Mouse (Mus musculus) heart, embryonic 11.5 days (tissue): ENCODE measurements at regions not wholly inside any gene's neighbourhood (a gene's known extent, or its start where the extent isn't known, plus 50 kb on each side); places are given as distances from the start of the nearest gene placed in this dataset.

Experiments
- ATAC-seq: fragments of 200-750 bp; cut with Nextera tagmentation; replicated peaks from 2 replicates; pipeline ENCODE4 v1.8.0; 2017; ENCODE audit warnings: moderate library complexity; ENCODE audit not compliant: insufficient number of reproducible peaks, low FRiP score, low TSS enrichment
- H3K27ac ChIP-seq: fragments of 300-500 bp; sonication (generic); 2 replicates; pipeline ENCODE4 v1.5.1; 2014; ENCODE audit warnings: mild to moderate bottlenecking, low read depth, low read length
- H3K27me3 ChIP-seq: fragments of 300-500 bp; sonication (generic); 2 replicates; pipeline ENCODE4 v1.6.1; 2014; ENCODE audit warnings: mild to moderate bottlenecking, low read length, mixed read lengths; ENCODE audit not compliant: control insufficient read depth, insufficient read depth
- H3K36me3 ChIP-seq: fragments of 300-500 bp; sonication (generic); 2 replicates; pipeline ENCODE4 v1.6.1; 2014; ENCODE audit warnings: mild to moderate bottlenecking, low read length, moderate library complexity, mixed read lengths; ENCODE audit not compliant: control insufficient read depth, insufficient read depth
- H3K4me1 ChIP-seq: fragments of 300-500 bp; sonication (generic); 2 replicates; pipeline ENCODE4 v1.6.1; 2014; ENCODE audit warnings: low read length; ENCODE audit not compliant: control insufficient read depth, insufficient read depth
- H3K4me2 ChIP-seq: fragments of 300-500 bp; sonication (generic); 2 replicates; pipeline ENCODE4 v1.6.1; 2014; ENCODE audit warnings: mild to moderate bottlenecking, moderate library complexity
- H3K4me3 ChIP-seq: fragments of 300-500 bp; sonication (generic); 2 replicates; pipeline ENCODE4 v1.5.1; 2014; ENCODE audit warnings: low read depth, low read length
- H3K9ac ChIP-seq: fragments of 300-500 bp; sonication (generic); 2 replicates; pipeline ENCODE4 v1.6.1; 2014; ENCODE audit warnings: mild to moderate bottlenecking, low read depth, low read length, moderate library complexity
- H3K9me3 ChIP-seq: fragments of 300-500 bp; sonication (generic); replicated peaks from 2 replicates; pipeline ENCODE4 v1.6.1; 2016; ENCODE audit warnings: low read length; ENCODE audit not compliant: control insufficient read depth
- WGBS: fragments of 180-500 bp; shearing (Covaris S2); extraction: QIAGEN DNeasy Blood & Tissue Kit; methylation state at CpG from one replicate; pipeline ENCODE4 v1.1.7; 2014; ENCODE audit not compliant: insufficient replicate concordance; 5-methylcytosine and 5-hydroxymethylcytosine counted together

DNA sequence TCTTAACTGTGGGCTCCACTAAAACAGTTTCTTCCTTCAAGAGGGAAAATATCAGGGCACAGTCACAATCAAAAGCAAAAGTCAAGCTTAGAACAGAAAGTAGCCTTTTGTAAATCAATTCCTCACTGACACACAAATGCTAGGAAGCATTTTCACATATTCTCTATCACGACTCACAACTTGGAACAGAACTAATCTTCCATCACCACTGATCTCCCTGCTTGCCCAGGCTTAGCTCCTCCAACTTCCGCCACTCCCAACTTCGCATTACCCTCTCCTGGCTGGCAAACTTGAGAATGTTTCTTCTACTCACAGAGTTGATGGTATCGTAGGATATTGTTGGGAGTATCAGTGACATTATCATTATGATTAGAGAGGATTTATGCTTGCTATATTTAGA, 284.7 kb downstream of the Cdh11 start:
- H3K9ac ChIP-seq: no peak overlapping the region
- no peaks in the 10 kb centered on the region for H3K9me3 ChIP-seq
- H3K27me3 ChIP-seq: no peaks in the 10 kb centered on the region
- no peak for ATAC-seq
- no peak overlapping the region for H3K4me2 ChIP-seq
- no peaks in the 10 kb centered on the region for H3K4me1 ChIP-seq
- no peak overlapping the region for H3K27ac ChIP-seq
- H3K4me3 ChIP-seq: no peak overlapping the region
- 71% methylated on average over 4 of the region's 4 CpGs for WGBS
- H3K36me3 ChIP-seq: no peaks in the 10 kb centered on the region

DNA sequence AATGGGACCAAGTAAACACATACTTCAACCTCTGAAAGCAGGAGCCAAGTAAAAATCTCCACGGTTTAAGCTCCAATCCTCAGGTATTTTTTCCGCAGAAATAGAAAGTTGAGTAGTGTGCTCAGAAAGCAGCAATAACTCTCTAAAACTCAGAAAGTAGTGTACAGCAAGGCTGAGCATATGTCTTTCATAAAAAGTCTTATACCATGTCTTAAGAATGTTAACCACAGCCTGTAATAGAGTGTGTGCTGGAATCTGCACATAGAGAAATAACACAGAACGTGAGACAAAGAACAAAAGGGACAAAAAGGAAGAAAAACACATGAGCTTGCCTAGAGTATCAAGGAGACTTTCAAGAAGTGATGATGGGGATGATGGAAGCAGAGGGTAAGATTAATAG, 285.2 kb downstream of the Cdh11 start:
- ATAC-seq: no peak
- WGBS: 76% methylated on average over 3 of the region's 3 CpGs
- Histone ChIP-seq H3K27me3 (no peaks in the 10 kb centered on the region), H3K9me3 (no peaks in the 10 kb centered on the region), H3K36me3 (no peaks in the 10 kb centered on the region), H3K4me1 (no peaks in the 10 kb centered on the region), H3K9ac (no peak overlapping the region), H3K27ac (no peak overlapping the region), H3K4me3 (no peak overlapping the region), H3K4me2 (no peak overlapping the region)

DNA sequence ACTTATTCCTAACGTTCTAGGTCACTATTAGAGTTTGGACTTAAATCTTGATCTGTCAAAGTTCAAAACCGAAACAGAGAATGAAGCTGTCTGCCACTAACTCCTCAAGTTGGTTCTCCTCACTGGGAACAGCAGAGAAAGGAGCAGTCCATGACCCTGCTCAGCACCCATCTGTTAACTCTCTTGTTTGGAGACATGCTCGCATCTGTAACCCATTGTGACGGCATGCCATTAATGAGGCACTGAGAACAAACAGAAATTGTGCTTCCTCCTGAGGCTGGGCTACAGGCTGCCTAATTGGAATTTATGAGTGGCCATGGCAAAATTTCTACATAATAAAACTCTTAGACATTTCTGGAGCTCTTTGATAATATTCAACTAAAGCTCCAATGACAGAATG, 286.4 kb downstream of the Cdh11 start:
- Histone ChIP-seq H3K4me3 (no peak overlapping the region), H3K27me3 (no peaks in the 10 kb centered on the region), H3K27ac (no peak overlapping the region), H3K9me3 (no peaks in the 10 kb centered on the region), H3K9ac (no peak overlapping the region), H3K4me1 (no peaks in the 10 kb centered on the region), H3K4me2 (no peak overlapping the region), H3K36me3 (no peaks in the 10 kb centered on the region)
- WGBS: 65% methylated on average over 4 of the region's 4 CpGs
- ATAC-seq: no peak

DNA sequence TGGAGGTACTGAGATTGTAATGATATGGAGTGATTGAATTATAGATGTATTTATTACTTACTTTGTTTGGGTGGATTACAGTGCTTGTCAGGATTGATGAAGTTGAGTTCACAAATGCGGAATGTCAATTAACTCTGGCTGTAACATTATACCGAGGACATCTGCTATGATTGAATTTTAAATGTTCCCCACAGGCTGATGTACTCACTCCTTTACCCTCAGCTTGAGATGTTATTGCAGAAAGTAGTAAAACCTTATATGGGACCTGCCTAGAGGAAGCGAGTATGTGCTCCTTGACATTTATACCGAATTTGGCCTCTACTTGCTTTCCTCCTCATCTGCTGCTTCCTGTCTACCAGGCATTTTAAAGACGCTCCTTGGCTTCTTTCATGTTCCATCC, 288.3 kb downstream of the Cdh11 start:
- Histone ChIP-seq H3K27ac (no peak overlapping the region), H3K4me1 (no peaks in the 10 kb centered on the region), H3K4me2 (no peak overlapping the region), H3K9me3 (no peaks in the 10 kb centered on the region), H3K4me3 (no peak overlapping the region), H3K27me3 (no peaks in the 10 kb centered on the region), H3K9ac (no peak overlapping the region), H3K36me3 (no peaks in the 10 kb centered on the region)
- no peak for ATAC-seq
- 85% methylated on average over 5 of the region's 5 CpGs for WGBS

DNA sequence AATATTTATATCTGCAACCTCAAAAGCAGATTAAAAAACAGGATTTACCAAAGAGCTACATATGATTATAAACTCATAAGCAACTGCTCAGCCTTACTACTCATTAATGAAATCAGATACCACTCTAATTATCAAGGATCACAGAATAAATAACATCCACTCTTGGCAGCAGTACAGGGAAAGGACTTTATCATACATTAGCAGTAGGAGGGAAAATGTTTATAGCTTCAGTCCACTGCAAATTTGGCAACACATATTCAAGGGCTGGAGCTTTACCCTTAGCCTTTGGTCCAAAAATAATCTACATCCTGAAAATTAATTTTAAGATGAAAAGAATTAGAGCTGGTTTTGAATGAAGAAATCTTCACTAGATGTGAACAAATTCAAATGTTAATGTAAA, 288.7 kb downstream of the Cdh11 start:
- Histone ChIP-seq H3K4me2 (no peak overlapping the region), H3K4me1 (no peaks in the 10 kb centered on the region), H3K27ac (no peak overlapping the region), H3K9me3 (no peaks in the 10 kb centered on the region), H3K4me3 (no peak overlapping the region), H3K36me3 (no peaks in the 10 kb centered on the region), H3K27me3 (no peaks in the 10 kb centered on the region), H3K9ac (no peak overlapping the region)
- no peak for ATAC-seq

DNA sequence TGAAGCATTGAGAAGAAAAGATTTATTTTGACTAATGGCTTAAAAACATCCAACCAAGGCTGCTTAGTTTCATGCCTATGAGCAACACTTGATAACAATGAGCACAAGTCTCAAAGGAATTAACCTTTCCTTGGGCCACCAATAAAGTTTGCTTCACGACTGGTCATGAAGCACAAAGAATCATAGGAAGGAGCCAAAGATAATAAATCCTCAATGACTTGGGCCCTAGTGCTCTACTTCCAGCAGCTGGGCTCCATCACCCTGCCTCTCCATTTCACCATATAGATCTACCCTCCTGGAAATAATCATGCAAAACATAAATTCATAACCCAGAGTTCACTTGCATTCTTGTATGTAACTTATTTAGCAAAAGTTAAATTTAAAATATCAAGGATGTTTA, 289.4 kb downstream of the Cdh11 start:
- no peak for ATAC-seq
- Histone ChIP-seq H3K27me3 (no peaks in the 10 kb centered on the region), H3K9ac (no peak overlapping the region), H3K4me3 (no peak overlapping the region), H3K4me1 (no peaks in the 10 kb centered on the region), H3K36me3 (no peaks in the 10 kb centered on the region), H3K4me2 (no peak overlapping the region), H3K27ac (no peak overlapping the region), H3K9me3 (no peaks in the 10 kb centered on the region)
- 41% methylated on average over 1 of the region's 1 CpGs for WGBS

DNA sequence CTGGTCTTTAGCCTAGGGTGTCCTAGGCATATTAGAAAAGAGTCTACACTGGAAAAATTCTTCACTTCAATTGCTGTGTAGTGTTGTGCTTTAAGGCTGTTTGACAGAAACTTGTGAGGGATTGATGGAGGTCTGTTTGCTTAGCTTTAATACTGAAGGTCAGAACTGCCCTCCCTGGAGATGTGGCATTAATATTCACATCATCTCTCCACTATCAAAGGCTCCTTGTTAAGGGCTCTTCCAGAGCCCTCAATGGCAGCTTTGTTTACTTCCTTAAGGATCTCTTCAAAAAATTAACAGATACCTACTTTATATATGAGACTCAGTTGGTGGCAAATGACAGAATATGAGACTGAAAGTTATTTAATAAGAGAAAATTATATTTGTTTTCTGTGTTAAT, 294.4 kb downstream of the Cdh11 start:
- no peak overlapping the region for H3K4me3 ChIP-seq
- no peak for ATAC-seq
- no peaks in the 10 kb centered on the region for H3K4me1 ChIP-seq
- no peak overlapping the region for H3K9ac ChIP-seq
- no peaks in the 10 kb centered on the region for H3K27me3 ChIP-seq
- no peaks in the 10 kb centered on the region for H3K9me3 ChIP-seq
- H3K27ac ChIP-seq: no peak overlapping the region
- H3K4me2 ChIP-seq: no peak overlapping the region
- H3K36me3 ChIP-seq: no peaks in the 10 kb centered on the region

DNA sequence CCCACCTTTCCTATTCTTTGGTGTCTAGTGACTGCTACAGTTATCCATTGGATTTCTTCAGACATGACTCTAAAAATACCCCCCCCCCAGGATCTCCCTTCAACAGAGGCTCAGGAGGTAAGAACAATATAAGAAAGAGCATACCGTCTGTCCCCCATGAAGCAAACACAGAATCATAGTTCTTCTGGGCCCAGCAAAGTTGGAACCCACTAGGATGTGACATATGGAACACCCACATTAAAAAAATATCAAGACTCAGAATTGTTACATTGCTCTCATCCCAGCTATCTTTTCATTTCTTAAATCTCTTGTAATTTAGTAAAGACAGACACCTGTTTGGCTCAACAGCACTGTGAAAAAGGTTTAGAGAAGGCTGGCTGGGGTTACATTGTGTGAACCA, 297.2 kb downstream of the Cdh11 start:
- Histone ChIP-seq H3K27me3 (no peaks in the 10 kb centered on the region), H3K4me1 (no peaks in the 10 kb centered on the region), H3K4me2 (no peak overlapping the region), H3K27ac (no peak overlapping the region), H3K9ac (no peak overlapping the region), H3K36me3 (no peaks in the 10 kb centered on the region), H3K9me3 (no peaks in the 10 kb centered on the region), H3K4me3 (no peak overlapping the region)
- ATAC-seq: no peak
- WGBS: 90% methylated on average over 1 of the region's 1 CpGs

DNA sequence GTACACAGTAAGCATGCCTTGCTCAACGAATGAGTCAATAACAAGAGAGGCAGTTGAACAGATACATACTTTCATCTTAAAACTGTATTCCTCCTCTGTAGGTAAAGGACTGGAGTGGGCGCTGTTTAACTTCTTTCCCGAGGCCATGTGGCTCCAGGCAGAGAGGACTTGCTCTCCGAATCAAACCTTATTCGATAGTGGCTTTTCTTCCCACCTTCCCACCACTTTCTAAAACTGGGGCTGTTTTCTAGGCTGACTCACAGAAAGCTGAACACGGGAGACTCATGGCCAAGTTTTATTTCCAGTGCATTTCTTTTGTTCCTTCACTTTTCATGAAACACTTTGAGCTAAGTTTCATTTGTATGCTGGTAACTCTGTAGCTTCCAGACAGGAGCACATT, 297.6 kb downstream of the Cdh11 start:
- no peak for ATAC-seq
- H3K27ac ChIP-seq: no peak overlapping the region
- H3K9ac ChIP-seq: no peak overlapping the region
- H3K27me3 ChIP-seq: no peaks in the 10 kb centered on the region
- H3K4me1 ChIP-seq: no peaks in the 10 kb centered on the region
- no peaks in the 10 kb centered on the region for H3K9me3 ChIP-seq
- no peak overlapping the region for H3K4me3 ChIP-seq
- H3K4me2 ChIP-seq: no peak overlapping the region
- 71% methylated on average over 6 of the region's 6 CpGs for WGBS
- H3K36me3 ChIP-seq: no peaks in the 10 kb centered on the region
